Mouse (Mus musculus): Measurements from ENCODE around the gene Pepd. TPM values are rescaled to one million over a fixed set of nuclear protein-coding genes. Genes with fewer than 3 reads are reported as not detected.
A peak's percentile ranks its signal among the peaks of the same experiment; 100 is the strongest.

Gene Pepd
- polyA plus RNA-seq, 1 experiment from 2014 or later: 51.7 TPM

- H3K27me3 ChIP-seq: no peaks in the 10 kb centered on the region
- H3K4me2 ChIP-seq (replicated peaks): no peak overlapping the region
- ATAC-seq (replicated peaks): no peak
- H3K4me3 ChIP-seq: no peak overlapping the region
- H3K36me3 ChIP-seq: peaks cover 9% of the 10 kb centered on the region
- H3K4me1 ChIP-seq: peaks cover 21% of the 10 kb centered on the region
- H3K27ac ChIP-seq (replicated peaks): no peak overlapping the region
- no peak overlapping the region for H3K9ac ChIP-seq (replicated peaks)
- 92% methylated on average over 2 of the region's 2 CpGs for WGBS
- 0 out of 2 replicates have a peak, but pooled peaks cover 4% of the 10 kb centered on the region for H3K9me3 ChIP-seq
Measured at GRCm38 (mm10) chr7:34936347-34936746, 24.2 kb downstream of the Pepd start.

GRCm38 (mm10) chr7:34938636-34939261 is 26.6 kb downstream of the Pepd start:
- Histone ChIP-seq H3K9me3 (0 out of 2 replicates have a peak, but pooled peaks cover 4% of the 10 kb centered on the region), H3K27me3 (no peaks in the 10 kb centered on the region), H3K4me2 (replicated peaks) (no peak overlapping the region), H3K4me3 (no peak overlapping the region), H3K4me1 (peaks cover 23% of the 10 kb centered on the region), H3K9ac (replicated peaks) (no peak overlapping the region), H3K27ac (replicated peaks) (peak overlapping the region; percentile 61), H3K36me3 (peaks cover 9% of the 10 kb centered on the region)
- ATAC-seq (replicated peaks): peak; percentile 51
- WGBS: 26% methylated on average over 5 of the region's 7 CpGs

- peaks cover 9% of the 10 kb centered on the region for H3K36me3 ChIP-seq
- WGBS: 7% methylated on average over 14 of the region's 14 CpGs
- peak overlapping the region; percentile 61 for H3K27ac ChIP-seq (replicated peaks)
- H3K27me3 ChIP-seq: no peaks in the 10 kb centered on the region
- peaks cover 23% of the 10 kb centered on the region for H3K4me1 ChIP-seq
- 0 out of 2 replicates have a peak, but pooled peaks cover 4% of the 10 kb centered on the region for H3K9me3 ChIP-seq
- ATAC-seq (replicated peaks): peak; percentile 55
- no peak overlapping the region for H3K4me2 ChIP-seq (replicated peaks)
- H3K4me3 ChIP-seq: no peak overlapping the region
- H3K9ac ChIP-seq (replicated peaks): 0 out of 2 replicates have a peak overlapping the region, but pooled peaks have one; percentile 2
Measured at GRCm38 (mm10) chr7:34939262-34939951, 27.2 kb downstream of the Pepd start.

- Histone ChIP-seq H3K27me3 (no peaks in the 10 kb centered on the region), H3K4me1 (peaks cover 23% of the 10 kb centered on the region), H3K9me3 (0 out of 2 replicates have a peak, but pooled peaks cover 4% of the 10 kb centered on the region), H3K27ac (replicated peaks) (peak overlapping the region; percentile 61), H3K36me3 (peaks cover 9% of the 10 kb centered on the region), H3K9ac (replicated peaks) (0 out of 2 replicates have a peak overlapping the region, but pooled peaks have one; percentile 2), H3K4me3 (no peak overlapping the region), H3K4me2 (replicated peaks) (no peak overlapping the region)
- no peak for ATAC-seq (replicated peaks)
- 9% methylated on average over 7 of the region's 7 CpGs for WGBS
Measured at GRCm38 (mm10) chr7:34939952-34940312, 27.8 kb downstream of the Pepd start.

- Histone ChIP-seq H3K9ac (replicated peaks) (no peak overlapping the region), H3K27me3 (no peaks in the 10 kb centered on the region), H3K4me3 (no peak overlapping the region), H3K9me3 (no peaks in the 10 kb centered on the region), H3K4me1 (peaks cover 32% of the 10 kb centered on the region), H3K4me2 (replicated peaks) (no peak overlapping the region), H3K27ac (replicated peaks) (no peak overlapping the region), H3K36me3 (no peaks in the 10 kb centered on the region)
- no peak for ATAC-seq (replicated peaks)
- WGBS: 69% methylated on average over 4 of the region's 4 CpGs
Measured at GRCm38 (mm10) chr7:34943581-34944123, 31.5 kb downstream of the Pepd start.

GRCm38 (mm10) chr7:34946269-34946925 is 34.2 kb downstream of the Pepd start:
- no peaks in the 10 kb centered on the region for H3K27me3 ChIP-seq
- ATAC-seq (replicated peaks): no peak

GRCm38 (mm10) chr7:34954548-34954947 is 42.4 kb downstream of the Pepd start:
- H3K4me3 ChIP-seq: no peak overlapping the region
- H3K36me3 ChIP-seq: no peaks in the 10 kb centered on the region
- no peaks in the 10 kb centered on the region for H3K27me3 ChIP-seq
- no peak for ATAC-seq (replicated peaks)
- no peak overlapping the region for H3K9ac ChIP-seq (replicated peaks)
- H3K9me3 ChIP-seq: no peaks in the 10 kb centered on the region
- H3K4me2 ChIP-seq (replicated peaks): no peak overlapping the region
- WGBS: 84% methylated on average over 9 of the region's 9 CpGs
- no peaks in the 10 kb centered on the region for H3K4me1 ChIP-seq
- no peak overlapping the region for H3K27ac ChIP-seq (replicated peaks)

More at GRCm38 (mm10) chr7:34946269-34946925, 34.2 kb downstream of the Pepd start:
- Histone ChIP-seq H3K9ac (replicated peaks) (no peak overlapping the region), H3K4me2 (replicated peaks) (no peak overlapping the region), H3K9me3 (no peaks in the 10 kb centered on the region), H3K36me3 (no peaks in the 10 kb centered on the region), H3K4me1 (peaks cover 10% of the 10 kb centered on the region; the same call in 1 of the 2 replicates), H3K4me3 (no peak overlapping the region), H3K27ac (replicated peaks) (no peak overlapping the region)
- WGBS: 31% methylated on average over 7 of the region's 7 CpGs

- 76% methylated on average over 3 of the region's 3 CpGs for WGBS
- no peaks in the 10 kb centered on the region for H3K36me3 ChIP-seq
- H3K27me3 ChIP-seq: no peaks in the 10 kb centered on the region
- no peaks in the 10 kb centered on the region for H3K9me3 ChIP-seq
- no peak overlapping the region for H3K4me3 ChIP-seq
- no peak overlapping the region for H3K4me2 ChIP-seq (replicated peaks)
- ATAC-seq (replicated peaks): no peak
- no peak overlapping the region for H3K27ac ChIP-seq (replicated peaks)
- no peak overlapping the region for H3K9ac ChIP-seq (replicated peaks)
- no peaks in the 10 kb centered on the region for H3K4me1 ChIP-seq
Measured at GRCm38 (mm10) chr7:34955295-34955694, 43.1 kb downstream of the Pepd start.

GRCm38 (mm10) chr7:34957138-34957537 is 45.0 kb downstream of the Pepd start:
- no peaks in the 10 kb centered on the region for H3K36me3 ChIP-seq
- H3K27ac ChIP-seq (replicated peaks): no peak overlapping the region
- H3K4me3 ChIP-seq: no peak overlapping the region
- ATAC-seq (replicated peaks): no peak
- H3K4me1 ChIP-seq: no peaks in the 10 kb centered on the region
- WGBS: 81% methylated on average over 8 of the region's 8 CpGs
- no peak overlapping the region for H3K9ac ChIP-seq (replicated peaks)
- H3K9me3 ChIP-seq: no peaks in the 10 kb centered on the region
- H3K4me2 ChIP-seq (replicated peaks): no peak overlapping the region
- H3K27me3 ChIP-seq: no peaks in the 10 kb centered on the region

- no peak for ATAC-seq (replicated peaks)
- Histone ChIP-seq H3K4me3 (no peak overlapping the region), H3K9ac (replicated peaks) (no peak overlapping the region), H3K36me3 (no peaks in the 10 kb centered on the region), H3K9me3 (no peaks in the 10 kb centered on the region), H3K27me3 (no peaks in the 10 kb centered on the region), H3K27ac (replicated peaks) (no peak overlapping the region), H3K4me1 (no peaks in the 10 kb centered on the region), H3K4me2 (replicated peaks) (no peak overlapping the region)
- WGBS: 87% methylated on average over 11 of the region's 11 CpGs
Measured at GRCm38 (mm10) chr7:34963889-34964645, 51.9 kb downstream of the Pepd start.

- Histone ChIP-seq H3K27me3 (no peaks in the 10 kb centered on the region), H3K4me2 (replicated peaks) (no peak overlapping the region), H3K9ac (replicated peaks) (no peak overlapping the region), H3K36me3 (no peaks in the 10 kb centered on the region), H3K4me1 (no peaks in the 10 kb centered on the region), H3K27ac (replicated peaks) (no peak overlapping the region), H3K4me3 (no peak overlapping the region), H3K9me3 (no peaks in the 10 kb centered on the region)
- no peak for ATAC-seq (replicated peaks)
- 90% methylated on average over 3 of the region's 3 CpGs for WGBS
Measured at GRCm38 (mm10) chr7:34967362-34967761, 55.2 kb downstream of the Pepd start.
